Mouse (Mus musculus): Measurements from ENCODE around the gene Sox6.

Gene Sox6

DNA sequence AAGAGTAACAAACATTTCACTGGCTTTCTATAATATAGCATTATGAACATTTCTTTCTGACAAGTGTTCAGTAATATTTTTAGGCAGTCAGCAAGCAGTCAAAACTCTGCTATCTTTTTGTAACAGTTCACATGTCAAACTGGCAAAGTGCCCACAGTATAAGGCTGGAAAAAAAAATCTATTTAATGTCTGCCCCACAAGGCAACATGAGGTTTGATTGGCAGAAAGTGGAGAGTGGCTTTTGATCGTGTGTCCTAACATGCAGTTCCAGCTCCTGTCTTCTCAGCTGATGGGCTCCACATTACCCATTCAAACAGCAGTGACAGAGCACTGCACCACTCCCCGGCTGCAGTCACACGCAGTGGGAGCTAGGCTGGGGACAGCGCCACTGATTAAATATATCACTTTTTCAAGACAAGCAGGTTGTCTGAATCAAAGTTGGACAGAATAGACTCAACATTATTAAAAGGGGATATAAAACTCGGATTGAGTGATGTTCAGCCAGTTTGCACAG, 286.4 kb downstream of the Sox6 start:
- no peak for DNase-seq (ENCODE audit: low spot score in 2 of 2)

DNA sequence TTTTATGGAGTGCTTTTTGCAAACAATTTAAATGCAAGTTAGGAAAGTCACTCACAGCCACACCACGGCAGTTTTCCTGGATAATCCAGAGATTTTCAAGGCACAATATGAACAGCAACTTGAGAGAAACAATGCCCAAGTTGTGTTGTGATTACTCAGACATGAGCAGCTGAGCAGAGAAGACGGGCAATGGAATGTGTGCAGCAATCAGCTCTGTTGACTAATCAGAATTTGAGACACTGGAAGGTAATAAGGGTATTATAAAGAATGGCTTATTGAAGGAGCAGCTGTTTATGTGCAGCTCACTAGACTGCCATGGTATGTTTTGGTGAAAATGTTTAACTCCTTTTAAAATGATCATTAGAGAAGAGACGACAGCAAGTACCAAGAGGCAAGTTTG, 287.5 kb downstream of the Sox6 start:
- DNase-seq (ENCODE audit: low spot score in 2 of 2) = no peak

DNA sequence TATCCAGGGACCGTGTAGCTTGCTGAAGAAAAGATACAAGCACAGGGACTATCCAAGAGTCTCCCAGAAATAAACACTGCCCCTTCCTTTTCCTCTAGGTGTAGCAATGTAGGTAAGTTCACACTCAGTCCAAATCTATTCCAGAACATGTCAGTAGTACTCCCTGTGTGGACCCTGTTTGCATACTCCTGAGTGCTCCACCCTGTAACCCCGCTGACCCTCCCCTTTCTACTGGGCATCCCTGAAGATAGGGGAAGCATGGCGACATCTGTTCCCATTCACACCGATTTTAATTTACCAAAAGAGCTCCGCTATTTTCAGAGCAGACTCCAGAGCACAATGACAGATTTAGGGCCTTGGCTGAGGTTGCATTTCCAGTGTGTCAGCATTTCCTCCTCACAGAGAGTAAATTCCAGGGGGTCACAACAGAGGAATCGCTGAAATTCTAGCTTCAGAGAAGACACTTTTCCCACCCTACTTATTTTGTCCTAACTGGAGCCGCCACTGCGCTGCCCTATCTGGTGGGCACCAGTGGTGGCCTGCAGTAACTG, 288.2 kb downstream of the Sox6 start:
- no peak for DNase-seq (ENCODE audit: low spot score in 2 of 2)

DNA sequence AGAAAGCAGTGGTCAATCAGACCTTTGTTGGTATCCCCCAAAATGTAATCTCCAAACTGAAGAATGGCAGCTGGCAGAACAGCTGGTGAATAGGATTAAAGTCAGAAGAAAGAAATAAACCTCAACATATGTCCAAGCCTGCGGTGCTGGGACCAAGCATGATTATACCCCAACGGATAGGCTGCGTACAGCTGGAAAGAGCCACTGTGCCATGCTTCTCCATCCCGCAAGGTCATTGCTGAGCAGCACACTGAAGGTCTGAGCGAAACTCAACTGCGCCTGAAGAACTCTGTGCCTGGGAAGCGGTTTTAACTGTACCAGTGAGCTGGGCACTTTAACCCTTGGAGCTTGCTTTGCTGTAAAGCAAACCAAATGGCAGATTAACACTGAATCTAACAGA, 291.1 kb downstream of the Sox6 start:
- no peak for DNase-seq (ENCODE audit: low spot score in 2 of 2)

DNA sequence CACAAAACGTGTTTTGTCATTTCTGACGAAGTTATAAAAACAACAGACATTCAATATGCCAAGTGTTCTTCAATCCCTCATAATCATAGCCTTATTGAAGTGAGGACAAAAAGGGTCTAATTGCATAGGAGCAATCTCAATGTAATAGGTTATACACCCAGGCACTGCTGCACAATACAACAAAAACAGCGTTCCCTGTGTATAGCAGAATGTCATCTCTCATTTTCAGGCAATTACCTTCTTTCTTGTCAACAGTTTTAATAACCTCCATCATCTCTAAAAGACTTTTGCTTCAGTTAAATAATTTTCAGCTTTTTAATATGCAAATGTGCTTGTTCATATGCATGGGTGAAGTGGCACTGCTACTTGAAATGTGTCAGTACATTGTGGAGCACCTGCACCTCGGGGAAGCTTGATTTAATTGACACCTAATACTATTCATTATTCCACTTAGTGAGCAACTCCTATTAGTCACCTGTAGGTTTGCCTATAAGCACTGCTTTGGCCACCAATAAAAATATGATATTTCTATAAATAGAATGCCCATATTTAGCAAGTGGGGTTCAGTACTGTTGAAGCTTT, 292.8 kb downstream of the Sox6 start:
- DNase-seq (ENCODE audit: low spot score in 2 of 2) = no peak

DNA sequence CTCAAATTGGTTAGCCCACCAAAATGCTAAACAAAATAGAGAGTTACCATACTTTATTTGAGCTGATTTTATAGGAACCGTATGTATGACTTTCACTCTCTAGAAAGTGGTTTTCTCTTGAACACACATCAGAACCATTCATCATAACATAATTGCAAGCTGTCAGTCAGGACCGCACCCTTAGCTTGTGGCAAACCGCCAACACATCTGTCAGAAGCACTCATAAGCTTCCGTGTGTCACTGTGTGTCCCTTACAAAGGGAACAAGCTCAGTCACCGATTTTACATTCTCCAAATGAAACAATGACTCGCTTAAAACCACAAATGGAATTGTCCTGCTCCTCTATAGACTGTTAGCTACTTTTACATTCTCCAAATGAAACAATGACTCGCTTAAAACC, 304.5 kb downstream of the Sox6 start:
- no peak for DNase-seq (ENCODE audit: low spot score in 2 of 2)

DNA sequence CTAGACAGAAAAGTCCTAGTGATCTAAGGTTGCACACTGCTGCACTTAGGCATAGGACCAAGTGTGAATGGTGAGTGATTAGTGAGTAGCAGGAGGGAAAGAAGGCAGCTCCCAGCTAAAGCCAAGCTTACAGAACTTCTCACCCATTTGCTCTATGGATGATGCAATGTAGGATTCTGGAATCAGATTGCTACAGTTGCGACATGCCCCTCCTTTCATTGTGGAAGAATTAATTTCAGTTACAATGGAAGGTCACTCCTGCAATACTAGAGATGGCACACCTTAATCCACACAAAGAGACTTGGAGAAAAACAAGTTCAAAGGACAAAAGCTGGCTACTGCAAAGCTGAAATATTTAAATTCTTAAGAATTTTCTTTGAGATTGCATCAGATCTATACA, 305.8 kb downstream of the Sox6 start:
- DNase-seq (ENCODE audit: low spot score in 2 of 2) = no peak

DNA sequence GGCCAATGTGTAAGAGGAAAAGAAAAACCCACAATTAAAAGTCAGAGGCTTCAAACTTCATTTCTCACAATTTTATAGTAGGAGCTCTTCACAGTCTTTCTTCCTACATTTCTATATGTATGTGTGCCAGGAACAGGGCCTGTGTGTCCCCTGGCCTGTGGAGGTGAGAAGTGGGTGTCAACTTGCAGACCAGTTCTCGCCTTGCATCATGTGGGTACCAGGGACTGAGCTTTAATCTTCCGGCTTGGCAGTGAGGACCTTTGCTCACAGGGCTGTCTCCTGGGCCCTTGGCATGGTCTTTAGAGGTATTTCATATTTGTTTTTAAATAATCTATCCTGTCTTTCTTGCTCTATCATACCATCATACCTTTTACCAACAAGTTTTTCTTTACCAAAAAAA, 311.8 kb downstream of the Sox6 start:
- no peak for DNase-seq (ENCODE audit: low spot score in 2 of 2)

DNA sequence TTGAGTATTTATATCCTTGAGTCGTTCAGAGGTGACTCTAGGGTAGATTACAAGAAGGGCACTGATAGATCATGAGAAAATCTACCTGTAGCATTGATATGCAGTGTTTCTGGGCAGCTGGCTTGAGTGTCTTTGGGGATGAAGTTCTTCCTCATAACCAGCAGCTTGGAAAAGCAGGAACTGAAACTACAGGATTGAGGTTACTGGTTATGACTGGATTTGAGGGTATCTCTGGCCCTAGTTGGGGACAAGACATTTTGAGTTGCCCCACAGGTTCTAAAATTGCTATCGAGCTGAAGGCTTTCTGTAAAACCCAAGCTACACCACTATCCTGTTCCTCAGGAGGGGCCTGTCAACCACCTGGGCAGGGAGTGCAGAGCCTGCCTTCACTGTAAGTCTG, 314.2 kb downstream of the Sox6 start:
- DNase-seq (ENCODE audit: low spot score in 2 of 2) = no peak

DNA sequence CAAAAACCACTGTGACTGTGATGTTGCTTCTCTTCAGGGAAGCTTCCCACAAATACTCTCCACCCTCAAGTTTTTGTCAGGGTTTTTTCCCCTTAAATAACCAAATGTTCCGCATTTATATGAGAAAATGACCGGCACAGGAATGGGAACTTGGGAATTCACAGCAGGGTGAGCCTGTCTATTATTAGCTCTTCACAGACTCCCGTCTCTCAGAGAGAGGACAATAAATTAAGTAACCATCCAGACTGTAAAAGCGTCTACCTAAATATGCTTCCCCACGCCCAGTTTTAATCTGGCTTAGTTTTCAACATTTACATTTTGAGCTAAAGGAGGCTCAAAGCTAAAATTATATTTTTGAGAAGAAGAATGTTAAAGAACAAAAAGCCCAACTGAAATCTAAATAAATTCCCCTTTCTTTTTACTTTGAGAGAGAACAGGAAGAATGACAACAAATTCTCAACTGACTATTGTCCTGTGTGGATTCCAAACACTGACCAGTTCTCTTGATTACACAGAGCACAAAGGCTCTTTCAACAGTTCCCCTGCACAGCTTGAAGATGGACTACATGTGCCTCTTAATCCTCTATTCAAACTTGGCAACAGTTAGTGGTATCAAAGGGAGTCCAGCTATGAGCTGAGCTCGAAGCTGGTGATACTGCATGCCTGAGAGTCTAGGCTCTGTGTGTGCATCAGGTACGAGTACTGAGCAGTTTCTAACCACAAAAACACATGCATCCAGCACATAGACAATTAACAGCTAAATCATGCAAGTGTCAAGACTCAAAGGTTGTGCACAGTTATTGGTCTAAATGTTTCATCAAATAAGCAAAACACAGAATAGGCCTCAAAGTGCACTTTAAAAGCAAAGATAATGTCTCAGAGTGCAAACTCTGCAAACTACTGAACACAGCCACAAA, 316.7 kb downstream of the Sox6 start:
- no peak for DNase-seq (ENCODE audit: low spot score in 2 of 2)

DNA sequence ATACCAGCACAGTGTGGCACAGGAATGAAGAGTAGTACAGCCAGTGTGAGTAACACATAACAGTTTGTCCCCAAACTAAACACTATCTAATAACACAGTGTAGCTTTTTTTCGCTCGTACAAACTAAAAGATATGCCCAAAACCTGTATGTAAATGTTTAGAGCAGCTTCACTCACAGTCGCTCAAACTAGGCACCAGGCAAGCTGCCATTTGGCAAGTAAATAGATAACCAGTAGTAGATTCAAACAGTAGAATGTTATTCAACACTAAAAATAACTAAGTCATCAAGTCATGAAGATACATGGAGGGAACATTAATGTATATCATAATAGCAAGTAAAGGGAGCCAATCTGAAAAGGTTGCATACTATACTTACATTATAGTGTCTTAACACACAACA, 318.8 kb downstream of the Sox6 start:
- no peak for DNase-seq (ENCODE audit: low spot score in 2 of 2)

DNA sequence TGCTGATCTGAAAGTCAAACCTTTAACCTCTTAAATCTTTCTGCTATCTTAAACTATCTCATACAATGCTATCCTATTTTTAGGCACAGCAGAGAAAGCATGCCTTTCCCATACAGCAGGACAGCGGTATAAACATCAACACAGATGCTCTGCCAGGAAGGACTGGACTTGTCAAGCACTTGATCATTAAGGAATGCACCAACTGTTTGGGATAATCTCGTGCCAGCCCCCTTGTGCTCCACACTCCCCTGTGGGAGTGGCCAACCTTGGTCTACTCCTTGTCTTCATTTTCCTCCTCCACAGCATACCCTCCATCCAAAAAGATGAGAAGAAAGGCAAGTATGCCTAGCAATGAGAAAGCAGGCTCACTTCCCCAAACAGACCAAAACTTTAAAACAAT, 332.5 kb downstream of the Sox6 start:
- DNase-seq (ENCODE audit: low spot score in 2 of 2) = peak in 1 of 2 experiments; percentile 5

DNA sequence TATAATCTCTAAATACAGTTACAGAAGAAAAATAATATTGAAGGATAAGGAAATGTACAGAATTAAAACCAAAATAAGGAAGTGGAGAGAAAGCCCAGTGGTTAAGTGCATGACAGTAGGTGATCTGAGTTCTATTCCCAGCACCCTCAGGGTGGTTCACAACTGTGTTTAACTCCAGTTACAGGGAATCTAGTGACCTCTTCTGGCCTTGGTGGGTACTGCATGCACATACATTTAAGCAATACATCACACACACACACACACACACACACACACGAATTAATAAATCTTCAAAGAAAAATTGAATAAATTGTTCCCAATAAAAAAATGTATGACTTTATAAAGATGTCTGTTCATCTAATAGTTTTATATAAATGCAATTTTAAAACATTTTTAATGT, 340.5 kb downstream of the Sox6 start:
- DNase-seq (ENCODE audit: low spot score in 2 of 2) = no peak

DNA sequence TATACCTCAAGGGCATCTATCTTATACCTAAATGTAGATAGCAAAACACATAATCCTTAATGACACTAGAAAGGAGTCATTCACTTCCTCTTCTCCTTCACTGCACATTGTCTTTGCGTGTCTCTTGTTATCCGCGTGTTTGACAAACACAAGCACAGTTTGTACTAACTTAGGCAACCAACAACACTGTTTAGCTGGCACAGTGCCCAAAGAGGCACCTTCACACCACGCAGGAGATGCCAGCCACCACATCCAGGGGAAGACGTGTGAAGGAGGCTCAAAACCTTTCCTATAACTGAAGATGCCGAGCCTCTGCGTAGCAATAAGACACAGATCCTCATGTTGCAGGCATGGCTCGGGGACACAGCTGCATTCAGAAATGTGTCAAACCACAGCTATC, 345.4 kb downstream of the Sox6 start:
- DNase-seq (ENCODE audit: low spot score in 2 of 2) = no peak

DNA sequence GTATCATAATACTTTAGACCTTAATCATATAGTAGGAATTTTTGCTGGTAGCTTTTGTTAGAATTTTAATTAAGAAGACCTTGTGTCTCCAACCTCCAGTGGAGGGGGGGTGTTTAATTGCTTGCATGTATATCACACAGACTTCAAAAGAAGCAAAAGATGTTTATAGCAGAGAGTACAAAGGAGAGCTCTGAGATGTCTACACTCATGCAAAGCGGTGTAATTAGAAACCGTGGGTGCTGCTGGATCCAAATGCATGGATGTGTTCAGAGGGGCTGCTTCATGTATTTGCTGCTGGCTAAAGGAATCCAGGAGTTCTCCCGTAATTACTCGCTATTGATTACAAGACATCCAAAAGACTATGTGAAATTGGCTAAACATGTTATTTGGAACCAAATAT, 347.5 kb downstream of the Sox6 start:
- DNase-seq (ENCODE audit: low spot score in 2 of 2) = no peak

DNA sequence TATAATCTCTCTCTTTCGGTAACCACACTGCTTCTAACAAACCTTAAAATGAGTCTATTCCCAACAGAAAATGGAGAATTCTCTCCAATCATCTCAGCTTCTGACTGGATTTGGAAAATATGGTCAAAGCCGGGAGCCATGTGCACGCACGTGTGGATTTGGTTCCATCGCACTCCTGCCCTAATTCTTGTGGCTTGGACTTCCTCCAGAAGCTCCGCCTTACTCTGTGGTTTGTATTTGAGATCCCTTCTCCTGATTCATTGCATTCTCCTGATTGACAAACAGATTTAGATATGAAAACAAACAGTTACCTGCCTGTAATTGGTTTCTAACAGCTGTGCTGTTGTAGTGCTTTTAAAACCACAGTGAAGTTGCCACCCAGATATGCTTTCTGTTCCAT, 351.9 kb downstream of the Sox6 start:
- peak; percentile 8 to 16 for DNase-seq (ENCODE audit: low spot score in 2 of 2)

DNA sequence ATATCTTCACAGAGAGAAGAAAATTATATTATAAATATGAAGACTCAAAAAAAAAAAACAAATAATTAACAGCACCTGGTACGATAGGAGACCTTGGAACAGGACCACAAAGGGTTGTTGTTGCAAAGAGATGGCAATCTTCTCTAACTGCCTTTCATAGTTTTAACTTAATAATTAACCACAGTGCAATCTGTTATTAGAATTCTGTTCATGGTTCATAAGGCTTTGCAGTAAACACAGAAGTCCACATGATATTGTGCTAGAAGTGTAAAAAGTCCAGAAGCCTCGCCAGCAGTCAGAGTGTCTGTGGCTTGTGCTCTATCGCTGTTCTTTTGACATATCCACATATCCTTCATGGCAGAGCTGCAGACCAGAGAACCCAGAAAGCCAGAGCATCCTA, 354.5 kb downstream of the Sox6 start:
- DNase-seq (ENCODE audit: low spot score in 2 of 2) = no peak

DNA sequence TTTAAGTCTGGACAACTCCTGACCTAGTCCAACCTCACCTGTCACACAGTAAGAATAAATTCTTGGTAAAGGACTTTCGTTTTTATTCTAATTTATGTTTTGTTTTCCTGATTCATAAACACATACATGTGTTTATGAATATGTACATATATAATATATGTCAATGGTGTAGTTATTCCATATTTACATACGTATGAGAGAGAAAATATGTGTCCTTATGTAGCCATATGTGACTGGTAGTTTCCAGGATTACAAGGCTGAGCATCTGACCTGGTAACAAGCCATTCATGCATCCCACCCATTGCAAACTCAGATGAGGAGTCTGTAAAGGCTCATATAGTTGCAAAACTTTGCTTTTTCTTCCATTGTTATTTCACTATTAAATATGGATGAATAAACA, 366.8 kb downstream of the Sox6 start:
- DNase-seq (ENCODE audit: low spot score in 2 of 2) = no peak

DNA sequence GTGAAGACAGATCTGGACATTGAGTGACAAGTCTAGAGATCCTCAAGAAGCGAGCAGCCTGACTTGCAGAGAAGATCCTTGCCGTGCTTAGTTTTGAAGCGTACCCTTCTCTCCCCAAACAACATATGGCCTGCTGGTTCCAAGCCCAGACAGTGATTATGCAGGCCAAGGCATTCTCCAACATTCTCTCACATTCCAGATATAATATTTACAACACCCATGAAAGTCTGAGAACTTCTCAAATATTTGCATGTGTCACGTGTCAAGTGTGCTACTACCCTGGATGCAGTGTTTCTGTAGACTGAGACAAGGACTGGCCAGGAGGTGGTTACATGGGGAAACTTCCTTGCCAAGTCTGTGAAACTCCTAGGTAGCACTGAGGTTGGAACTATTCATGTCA, 367.3 kb downstream of the Sox6 start:
- no peak for DNase-seq (ENCODE audit: low spot score in 2 of 2)

DNA sequence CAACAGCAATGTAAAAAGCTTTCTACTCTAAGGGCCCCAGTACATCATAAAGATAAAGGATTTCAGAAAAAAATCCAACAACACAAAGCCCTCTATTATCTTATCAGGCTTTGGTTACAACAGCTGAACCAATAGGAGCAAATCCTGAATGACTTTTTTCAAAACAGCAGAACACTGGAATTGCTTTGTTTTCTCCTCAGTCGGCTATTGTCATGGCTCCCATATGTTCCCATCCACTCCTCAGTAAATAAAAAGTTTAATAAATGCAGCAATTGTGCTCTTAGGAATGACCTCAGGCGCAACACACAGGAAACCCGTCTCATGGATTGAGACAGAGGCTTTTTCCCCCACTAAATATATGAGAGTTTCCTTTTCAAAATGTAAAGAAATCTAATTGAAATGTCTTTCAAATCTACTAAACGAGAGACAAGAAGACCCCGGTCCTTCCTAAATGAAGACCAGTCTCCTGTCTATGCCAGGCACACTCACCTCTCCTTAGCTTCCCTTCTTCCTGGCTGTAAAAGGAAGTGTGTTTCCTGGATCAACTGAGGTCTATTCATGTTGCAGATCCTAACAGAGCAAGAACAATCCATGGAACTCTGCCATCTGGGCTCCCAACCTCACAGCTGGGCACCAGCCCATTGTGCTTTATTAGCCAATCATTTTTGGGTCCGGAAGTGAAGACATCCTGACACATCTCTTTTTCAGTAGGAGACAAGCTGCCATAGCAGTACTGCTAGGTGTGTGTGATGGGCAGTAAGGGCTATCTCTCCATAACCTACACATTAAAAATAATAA, 369.2 kb downstream of the Sox6 start:
- no peak for DNase-seq (ENCODE audit: low spot score in 2 of 2)

DNA sequence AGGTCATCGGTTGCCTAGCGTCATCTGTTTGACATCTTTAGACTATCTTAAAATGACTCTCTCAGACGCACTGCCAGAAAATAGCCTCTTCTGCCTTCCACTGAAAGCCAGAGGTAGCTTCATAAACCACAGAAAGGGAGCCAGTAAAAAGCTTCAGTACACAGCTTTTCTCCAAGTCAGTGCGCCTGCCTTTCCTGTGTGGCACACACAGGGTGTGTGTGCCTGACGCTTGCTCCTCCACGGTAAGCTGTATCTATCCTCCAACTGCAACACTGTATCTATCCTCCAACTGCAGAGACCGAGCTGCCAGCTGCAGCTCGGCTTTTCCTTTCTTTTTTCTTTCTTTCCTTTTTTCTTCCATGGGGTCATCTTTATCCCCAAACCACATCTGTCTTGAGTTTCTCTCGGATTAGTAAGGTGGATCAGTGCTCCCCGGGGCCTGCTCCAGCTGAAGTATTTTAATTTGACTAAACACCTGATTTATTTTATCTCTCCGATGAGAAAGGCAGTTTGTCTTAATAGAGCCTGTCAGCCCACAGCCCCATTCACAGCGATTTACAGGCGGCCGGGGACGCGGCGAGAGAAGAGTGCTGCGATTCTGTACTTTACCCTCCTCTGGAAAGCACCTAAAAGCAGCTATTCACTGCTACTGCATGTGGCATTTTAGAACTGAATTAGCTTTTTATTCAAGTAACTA, 371.8 kb downstream of the Sox6 start:
- DNase-seq (ENCODE audit: low spot score in 2 of 2) = no peak

DNA sequence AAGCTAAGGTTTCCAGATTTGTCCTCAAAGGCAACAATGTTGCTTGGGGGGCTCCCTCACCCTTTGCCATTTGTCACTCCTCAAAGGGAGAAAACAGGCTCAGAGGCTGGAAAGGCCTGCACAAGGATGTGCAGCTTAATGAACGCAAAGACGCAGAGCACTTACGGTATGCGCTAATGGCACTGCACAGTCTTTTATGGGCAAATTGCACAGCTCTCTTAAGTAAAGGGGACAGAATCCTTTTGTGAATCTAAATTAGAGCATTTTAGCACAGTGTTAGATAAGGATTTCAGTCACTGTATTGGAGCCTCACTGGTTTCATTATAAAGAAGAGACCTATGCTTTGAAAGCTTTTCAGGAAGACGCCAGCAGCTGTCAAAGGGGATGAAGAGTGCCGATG, 375.2 kb downstream of the Sox6 start:
- DNase-seq (ENCODE audit: low spot score in 2 of 2) = no peak

All from urinary bladder, adult 18-20 months (tissue).